Mouse (Mus musculus): ENCODE measurements around the gene Fam110a.

DNA sequence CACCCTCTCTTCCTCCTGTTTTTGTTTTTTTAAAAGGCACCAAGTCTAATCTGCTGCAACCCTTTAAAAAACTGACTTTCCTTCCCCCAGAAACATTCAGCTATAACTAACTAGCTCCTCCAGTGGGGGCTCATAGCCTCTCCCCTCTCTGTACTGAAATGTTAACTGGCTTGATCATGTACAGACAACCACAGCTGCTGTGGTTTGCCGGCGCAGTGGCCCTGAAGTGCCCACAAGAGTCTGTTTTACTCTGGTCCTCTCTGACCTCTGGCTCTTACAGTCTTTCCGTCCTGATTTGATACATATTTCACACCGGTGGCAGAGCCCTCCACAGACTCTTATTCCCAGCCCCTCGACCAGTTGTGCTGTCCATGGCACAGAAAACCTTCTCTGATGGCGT, 1.2 kb upstream of the Fam110a start:
- no peak for TF ChIP-seq CTCF (conservative IDR thresholded peaks at IDR 0.05; ENCODE audit: insufficient read depth, insufficient read length, low read depth, low read length)
- no peak for TF ChIP-seq POLR2A (IDR thresholded peaks at IDR 0.05; ENCODE audit: low read depth, low read length)
